Mouse (Mus musculus): ENCODE results near the gene 4933434E20Rik. TPM values are rescaled to one million over a fixed set of nuclear protein-coding genes. Genes with fewer than 3 reads are reported as not detected.

Gene 4933434E20Rik
- polyA plus RNA-seq, 2 experiments, result 69.4 to 133 TPM

DNA sequence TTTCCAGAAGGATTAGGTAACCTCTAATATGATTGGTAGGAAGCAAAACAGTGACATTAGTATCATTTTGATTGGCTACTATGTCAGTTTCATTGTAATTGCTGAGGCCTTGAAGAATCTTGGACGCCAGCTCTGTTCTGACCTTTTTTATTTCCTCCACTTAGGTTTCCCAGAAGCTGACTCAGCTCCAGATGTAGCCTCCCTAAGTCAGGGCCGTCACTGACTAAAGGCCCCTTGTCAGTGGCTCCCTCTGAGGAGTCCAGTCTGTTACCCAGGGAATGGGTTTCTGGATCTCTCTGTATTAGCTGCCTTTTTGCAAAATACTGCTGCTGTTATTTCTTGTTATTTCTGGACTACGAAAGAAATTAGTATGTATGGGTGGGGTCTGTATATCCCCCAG, 64.1 kb downstream of the 4933434E20Rik start:
- Histone ChIP-seq H3K9ac (ENCODE audit: low read depth, low read length, severe bottlenecking) (no peak overlapping the region), H3K27ac (replicated peaks; ENCODE audit: low read depth, low read length) (no peak overlapping the region), H3K4me3 (replicated peaks; ENCODE audit: low read length) (no peak overlapping the region), H3K27me3 (ENCODE audit: control insufficient read depth, insufficient read depth, low read length) (no peaks in the 10 kb centered on the region), H3K9me3 (ENCODE audit: control insufficient read depth, low read length) (no peaks in the 10 kb centered on the region), H3K36me3 (ENCODE audit: control insufficient read depth, insufficient read depth, low read length) (no peaks in the 10 kb centered on the region), H3K4me1 (ENCODE audit: control insufficient read depth, insufficient read depth, low read length) (no peaks in the 10 kb centered on the region), H3K4me2 (replicated peaks; ENCODE audit: low read depth, low read length, severe bottlenecking) (no peak overlapping the region)
- WGBS, result 67% methylated on average over 3 of the region's 3 CpGs
- no peak for TF ChIP-seq POLR2A (IDR thresholded peaks at IDR 0.05; ENCODE audit: borderline replicate concordance, extremely low read depth, insufficient read depth, insufficient read length)
- no peak for ATAC-seq (ENCODE audit: low FRiP score, low read depth)
- no peak for DNase-seq (ENCODE audit: low spot score)

MicroRNAs within 50 kb of the gene (microRNA counts, 519-probe panel; counts per million panel counts)
- microRNA mmu-miR-190b, result 3,516 counts per million, percentile 70 among the panel's probes with 10 or more counts

Small RNA genes lying within 50 kb of the gene (microRNA-seq; reads per million reads assigned to microRNA genes)
- 8.2 reads per million, percentile 19 among the genes with 10 or more reads in this experiment for gene Mir190b
- gene Mir7669, result not detected

Other genes with a start within 250 kb of the 4933434E20Rik start
- gene She, start 220.3 kb upstream of the 4933434E20Rik start, polyA plus RNA-seq (2012; rRNA removed), result 2.9 TPM in 2 replicates
- 4.7 and 4.9 TPM in 2 replicates for gene She, start 220.3 kb upstream of the 4933434E20Rik start, polyA plus RNA-seq (2014; fragmentation: Nextera tagmentation; extraction: Ambion mirVana)
- 1.1 and 1.2 TPM in 2 replicates for gene Il6ra, start 138.4 kb upstream of the 4933434E20Rik start, polyA plus RNA-seq (2012; rRNA removed)
- gene Il6ra, start 138.4 kb upstream of the 4933434E20Rik start, polyA plus RNA-seq (2014; fragmentation: Nextera tagmentation; extraction: Ambion mirVana), result 1.3 and 1.5 TPM in 2 replicates
- 88.4 and 110 TPM in 2 replicates for gene Atp8b2, start 88.1 kb upstream of the 4933434E20Rik start, polyA plus RNA-seq (2012; rRNA removed)
- 20.5 and 24.6 TPM in 2 replicates for gene Atp8b2, start 88.1 kb upstream of the 4933434E20Rik start, polyA plus RNA-seq (2014; fragmentation: Nextera tagmentation; extraction: Ambion mirVana)
- gene Hax1, start 52.9 kb upstream of the 4933434E20Rik start, polyA plus RNA-seq (2012; rRNA removed), result 110 and 121 TPM in 2 replicates
- gene Hax1, start 52.9 kb upstream of the 4933434E20Rik start, polyA plus RNA-seq (2014; fragmentation: Nextera tagmentation; extraction: Ambion mirVana), result 135 and 139 TPM in 2 replicates
- gene Ubap2l, start 992 bp downstream of the 4933434E20Rik start, polyA plus RNA-seq (2012; rRNA removed), result 205 and 239 TPM in 2 replicates
- gene Ubap2l, start 992 bp downstream of the 4933434E20Rik start, polyA plus RNA-seq (2014; fragmentation: Nextera tagmentation; extraction: Ambion mirVana), result 214 and 235 TPM in 2 replicates
- 258 and 269 TPM in 2 replicates for gene Tpm3, start 21.0 kb downstream of the 4933434E20Rik start, polyA plus RNA-seq (2012; rRNA removed)
- gene Tpm3, start 21.0 kb downstream of the 4933434E20Rik start, polyA plus RNA-seq (2014; fragmentation: Nextera tagmentation; extraction: Ambion mirVana), result 436 and 464 TPM in 2 replicates
- gene Nup210l, start 52.5 kb downstream of the 4933434E20Rik start, polyA plus RNA-seq (2012; rRNA removed), result 2.5 and 2.6 TPM in 2 replicates
- 0.30 and 0.47 TPM in 2 replicates for gene Nup210l, start 52.5 kb downstream of the 4933434E20Rik start, polyA plus RNA-seq (2014; fragmentation: Nextera tagmentation; extraction: Ambion mirVana)
- 3,285 and 4,392 TPM in 2 replicates for gene Rps27, start 162.0 kb downstream of the 4933434E20Rik start, polyA plus RNA-seq (2012; rRNA removed)
- 2,297 and 2,465 TPM in 2 replicates for gene Rps27, start 162.0 kb downstream of the 4933434E20Rik start, polyA plus RNA-seq (2014; fragmentation: Nextera tagmentation; extraction: Ambion mirVana)
- gene Rab13, start 162.1 kb downstream of the 4933434E20Rik start, polyA plus RNA-seq (2012; rRNA removed), result 23.8 and 35.8 TPM in 2 replicates
- 17.8 and 21.8 TPM in 2 replicates for gene Rab13, start 162.1 kb downstream of the 4933434E20Rik start, polyA plus RNA-seq (2014; fragmentation: Nextera tagmentation; extraction: Ambion mirVana)
- 74.2 and 78.2 TPM in 2 replicates for gene Jtb, start 180.0 kb downstream of the 4933434E20Rik start, polyA plus RNA-seq (2012; rRNA removed)
- gene Jtb, start 180.0 kb downstream of the 4933434E20Rik start, polyA plus RNA-seq (2014; fragmentation: Nextera tagmentation; extraction: Ambion mirVana), result 120 and 130 TPM in 2 replicates
- gene Creb3l4, start 191.9 kb downstream of the 4933434E20Rik start, polyA plus RNA-seq (2012; rRNA removed), result 6.3 and 6.4 TPM in 2 replicates
- gene Creb3l4, start 191.9 kb downstream of the 4933434E20Rik start, polyA plus RNA-seq (2014; fragmentation: Nextera tagmentation; extraction: Ambion mirVana), result 6.7 and 10.0 TPM in 2 replicates
- 56.8 and 66.4 TPM in 2 replicates for gene Slc39a1, start 196.5 kb downstream of the 4933434E20Rik start, polyA plus RNA-seq (2012; rRNA removed)
- gene Slc39a1, start 196.5 kb downstream of the 4933434E20Rik start, polyA plus RNA-seq (2014; fragmentation: Nextera tagmentation; extraction: Ambion mirVana), result 104 and 111 TPM in 2 replicates
- gene Crtc2, start 202.5 kb downstream of the 4933434E20Rik start, polyA plus RNA-seq (2012; rRNA removed), result 71.8 and 109 TPM in 2 replicates
- 17.5 and 18.1 TPM in 2 replicates for gene Crtc2, start 202.5 kb downstream of the 4933434E20Rik start, polyA plus RNA-seq (2014; fragmentation: Nextera tagmentation; extraction: Ambion mirVana)
- gene Dennd4b, start 213.5 kb downstream of the 4933434E20Rik start, polyA plus RNA-seq (2012; rRNA removed), result 21.3 and 25.7 TPM in 2 replicates
- gene Dennd4b, start 213.5 kb downstream of the 4933434E20Rik start, polyA plus RNA-seq (2014; fragmentation: Nextera tagmentation; extraction: Ambion mirVana), result 3.6 and 6.4 TPM in 2 replicates
- gene Gatad2b, start 241.5 kb downstream of the 4933434E20Rik start, polyA plus RNA-seq (2012; rRNA removed), result 39.9 and 44.6 TPM in 2 replicates
- 16.8 and 17.6 TPM in 2 replicates for gene Gatad2b, start 241.5 kb downstream of the 4933434E20Rik start, polyA plus RNA-seq (2014; fragmentation: Nextera tagmentation; extraction: Ambion mirVana)